Mouse (Mus musculus) heart, embryonic 14.5 days (tissue): ENCODE data around the gene Fat2. TPM values are rescaled to one million over a fixed set of nuclear protein-coding genes. Genes with fewer than 3 reads are reported as not detected.

Source experiments
- ATAC-seq: fragments of 200-750 bp; cut with Nextera tagmentation; 2 replicates; pipeline ENCODE4 v1.8.0; 2017; ENCODE audit warnings: low read depth, moderate TSS enrichment; ENCODE audit not compliant: insufficient number of reproducible peaks, insufficient read depth, low FRiP score
- H3K27ac ChIP-seq, 2 experiments: fragments of 200-500 bp in 1 of 2; fragments of 300-500 bp in 1 of 2; sonication (generic) in 1 of 2; replicated peaks in 1 of 2; 2 replicates each; pipeline ENCODE4 v1.5.1; 2012 to 2014; ENCODE audit warnings: low read depth in 2 of 2, low read length in 2 of 2, control low read depth in 1 of 2, mild to moderate bottlenecking in 1 of 2, mixed read lengths in 1 of 2; ENCODE audit not compliant: control insufficient read depth in 1 of 2, insufficient read depth in 1 of 2
- H3K27me3 ChIP-seq: fragments of 300-500 bp; sonication (generic); 2 replicates; pipeline ENCODE4 v1.6.1; 2014; ENCODE audit warnings: mild to moderate bottlenecking, low read length, control low read depth; ENCODE audit not compliant: control insufficient read depth, insufficient read depth
- H3K36me3 ChIP-seq: fragments of 300-500 bp; sonication (generic); 2 replicates; pipeline ENCODE4 v1.6.1; 2014; ENCODE audit warnings: mild to moderate bottlenecking, control low read depth, low read length, mixed read lengths; ENCODE audit not compliant: control insufficient read depth, insufficient read depth
- H3K4me1 ChIP-seq, 2 experiments: fragments of 200-500 bp in 1 of 2; fragments of 300-500 bp in 1 of 2; sonication (generic) in 1 of 2; 2 replicates each; pipeline ENCODE4 v1.6.1; 2012 to 2014; ENCODE audit warnings: low read length in 2 of 2, control low read depth in 1 of 2, mixed read lengths in 1 of 2; ENCODE audit not compliant: control insufficient read depth in 2 of 2, insufficient read depth in 2 of 2
- H3K4me2 ChIP-seq: fragments of 300-500 bp; sonication (generic); 2 replicates; pipeline ENCODE4 v1.6.1; 2014; ENCODE audit warnings: mild to moderate bottlenecking, low read length
- H3K4me3 ChIP-seq, 2 experiments: fragments of 200-500 bp in 1 of 2; fragments of 300-500 bp in 1 of 2; sonication (generic) in 1 of 2; 2 replicates each; pipeline ENCODE4 v1.5.1; 2012 to 2014; ENCODE audit warnings: low read length in 2 of 2, mild to moderate bottlenecking in 2 of 2, control low read depth in 1 of 2, low read depth in 1 of 2, moderate library complexity in 1 of 2; ENCODE audit not compliant: control insufficient read depth in 1 of 2, insufficient read depth in 1 of 2
- H3K9ac ChIP-seq: fragments of 300-500 bp; sonication (generic); 2 replicates; pipeline ENCODE4 v1.6.1; 2014; ENCODE audit warnings: mild to moderate bottlenecking, low read length
- H3K9me3 ChIP-seq: fragments of 300-500 bp; sonication (generic); 2 replicates; pipeline ENCODE4 v1.6.1; 2016; ENCODE audit warnings: low read length, control low read depth; ENCODE audit not compliant: control insufficient read depth
- whole genome bisulfite sequencing: fragments of 180-500 bp; shearing (Covaris S2); extraction: QIAGEN DNeasy Blood & Tissue Kit; methylation state at CpG from one replicate; pipeline ENCODE4 v1.1.7; 2014; 5-methylcytosine and 5-hydroxymethylcytosine counted together
- polyA plus RNA-seq: library from polyadenylated mRNA; unstranded; fragments of >200 nt; fragmentation: Nextera tagmentation; extraction: Ambion mirVana; gene quantifications from 2 replicates; pipeline ENCODE4 v1.2.1, GENCODE M21; 2014

Gene Fat2
- polyA plus RNA-seq, 1 experiment from 2014 or later: not detected

DNA sequence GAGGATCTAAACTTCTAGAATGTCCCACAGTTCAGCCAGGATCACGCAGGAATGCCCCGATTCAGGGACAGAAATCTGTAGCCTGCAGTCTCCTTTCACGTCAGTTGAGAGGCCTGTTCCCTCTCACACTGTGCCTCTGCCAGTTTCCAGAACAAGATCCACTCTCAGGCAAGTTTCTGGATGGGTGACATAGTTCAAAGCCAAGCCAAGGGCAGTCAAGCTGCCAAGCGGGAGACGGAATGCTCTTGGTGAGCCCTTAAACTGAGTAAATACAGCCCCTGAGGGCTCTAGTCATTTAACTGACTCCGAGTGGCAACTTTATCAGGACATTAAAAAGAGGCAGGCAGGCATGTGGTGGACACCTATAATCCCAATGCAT lies 32.7 kb upstream of the Fat2 start:
- Histone ChIP-seq H3K4me2 (no peak overlapping the region), H3K9me3 (no peaks in the 10 kb centered on the region), H3K36me3 (no peaks in the 10 kb centered on the region), H3K27ac (peak overlapping the region; percentile 56 to 61), H3K9ac (peak overlapping the region; percentile 7; the same call in 1 of the 2 replicates), H3K4me3 (no peak overlapping the region), H3K27me3 (no peaks in the 10 kb centered on the region), H3K4me1 (peaks cover 0 to 3% of the 10 kb centered on the region in 2 experiments; a peak in 3 of 4 replicates)
- peak; percentile 51; the same call in 1 of the 2 replicates for ATAC-seq
- 24% methylated on average over 6 of the region's 6 CpGs for WGBS

DNA sequence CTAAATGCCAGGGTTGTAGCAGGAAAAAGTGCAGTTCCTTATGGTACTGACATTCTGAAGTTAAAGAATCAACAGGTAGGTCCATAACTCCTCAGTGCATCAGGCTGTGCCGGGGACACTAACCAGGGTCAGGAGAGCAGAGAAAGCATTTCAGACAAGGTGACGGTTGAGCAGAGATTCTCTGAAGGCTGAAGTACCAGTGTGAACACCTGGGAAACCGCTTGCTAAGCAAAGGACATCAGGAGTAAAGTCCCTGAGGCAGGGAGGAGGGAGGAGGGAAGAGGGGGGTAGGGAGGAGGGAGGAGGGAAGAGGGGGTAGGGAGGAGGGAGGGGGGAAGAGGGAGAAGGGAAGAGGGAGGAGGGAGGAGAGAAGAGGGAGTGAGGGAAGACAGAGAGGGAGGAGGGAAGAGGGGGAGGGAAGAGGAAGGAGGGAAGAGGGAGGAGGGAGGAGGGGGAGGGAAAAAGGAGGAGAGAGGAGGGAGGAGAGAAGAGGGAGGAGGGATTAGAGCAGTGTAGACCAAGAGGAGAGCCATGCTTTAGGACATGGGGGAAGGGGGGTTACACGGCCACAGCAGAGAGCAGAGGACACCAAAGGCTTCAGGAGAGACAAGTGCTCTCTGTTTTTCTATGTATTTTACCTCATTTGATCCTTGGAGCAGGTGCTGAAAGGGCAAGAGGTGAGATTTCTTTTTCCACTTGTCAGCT lies 32.2 kb upstream of the Fat2 start:
- Histone ChIP-seq H3K9me3 (no peaks in the 10 kb centered on the region), H3K4me2 (no peak overlapping the region), H3K27me3 (no peaks in the 10 kb centered on the region), H3K4me3 (no peak overlapping the region), H3K9ac (peak overlapping the region; percentile 7; the same call in 1 of the 2 replicates), H3K4me1 (peaks cover 0 to 3% of the 10 kb centered on the region in 2 experiments; a peak in 3 of 4 replicates), H3K27ac (peak overlapping the region; percentile 56 to 61), H3K36me3 (no peaks in the 10 kb centered on the region)
- 73% methylated on average over 4 of the region's 4 CpGs for WGBS
- no peak for ATAC-seq

GRCm38 (mm10) chr11:55367783-55368182 lies 31.4 kb upstream of the Fat2 start:
- 82% methylated on average over 10 of the region's 10 CpGs for WGBS

GRCm38 (mm10) chr11:55365840-55366239 lies 29.5 kb upstream of the Fat2 start:
- Histone ChIP-seq H3K27me3 (no peaks in the 10 kb centered on the region), H3K27ac (no peak overlapping the region), H3K4me1 (peaks cover 0 to 3% of the 10 kb centered on the region in 2 experiments; a peak in 3 of 4 replicates), H3K9me3 (no peaks in the 10 kb centered on the region), H3K4me3 (no peak overlapping the region), H3K9ac (no peak overlapping the region), H3K36me3 (no peaks in the 10 kb centered on the region), H3K4me2 (no peak overlapping the region)
- 78% methylated on average over 5 of the region's 5 CpGs for WGBS
- ATAC-seq: no peak

More at GRCm38 (mm10) chr11:55367783-55368182, 31.4 kb upstream of the Fat2 start:
- no peak for ATAC-seq
- Histone ChIP-seq H3K4me1 (peaks cover 0 to 3% of the 10 kb centered on the region in 2 experiments; a peak in 3 of 4 replicates), H3K9me3 (no peaks in the 10 kb centered on the region), H3K27me3 (no peaks in the 10 kb centered on the region), H3K9ac (no peak overlapping the region), H3K27ac (no peak overlapping the region), H3K4me2 (no peak overlapping the region), H3K36me3 (no peaks in the 10 kb centered on the region), H3K4me3 (no peak overlapping the region)

DNA sequence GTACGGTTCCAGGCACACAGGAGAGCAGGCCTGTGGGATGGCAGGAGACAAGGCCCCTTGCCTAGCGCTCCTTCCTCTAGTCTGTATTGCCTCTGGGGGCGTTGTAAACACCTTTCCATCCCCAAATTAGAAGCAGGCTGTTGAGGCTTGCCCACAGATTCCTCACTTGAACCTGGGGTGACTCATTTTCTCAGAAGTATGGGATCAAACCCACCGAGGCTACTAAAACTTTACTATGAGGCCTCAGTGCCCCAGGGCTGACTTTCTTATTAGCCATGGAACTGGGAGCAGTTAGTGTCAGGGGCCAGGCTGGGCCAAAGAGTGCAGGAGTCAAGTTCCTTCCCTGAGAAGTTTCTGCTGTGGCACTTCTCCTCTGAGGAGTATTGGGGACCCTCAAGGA lies 28.9 kb upstream of the Fat2 start:
- H3K36me3 ChIP-seq: no peaks in the 10 kb centered on the region
- H3K9ac ChIP-seq: no peak overlapping the region
- H3K9me3 ChIP-seq: no peaks in the 10 kb centered on the region
- no peaks in the 10 kb centered on the region for H3K27me3 ChIP-seq
- no peak overlapping the region for H3K4me2 ChIP-seq
- WGBS: 68% methylated on average over 4 of the region's 4 CpGs
- H3K4me3 ChIP-seq: no peak overlapping the region
- H3K27ac ChIP-seq: no peak overlapping the region
- no peak for ATAC-seq
- peaks cover 0 to 3% of the 10 kb centered on the region in 2 experiments; a peak in 3 of 4 replicates for H3K4me1 ChIP-seq

DNA sequence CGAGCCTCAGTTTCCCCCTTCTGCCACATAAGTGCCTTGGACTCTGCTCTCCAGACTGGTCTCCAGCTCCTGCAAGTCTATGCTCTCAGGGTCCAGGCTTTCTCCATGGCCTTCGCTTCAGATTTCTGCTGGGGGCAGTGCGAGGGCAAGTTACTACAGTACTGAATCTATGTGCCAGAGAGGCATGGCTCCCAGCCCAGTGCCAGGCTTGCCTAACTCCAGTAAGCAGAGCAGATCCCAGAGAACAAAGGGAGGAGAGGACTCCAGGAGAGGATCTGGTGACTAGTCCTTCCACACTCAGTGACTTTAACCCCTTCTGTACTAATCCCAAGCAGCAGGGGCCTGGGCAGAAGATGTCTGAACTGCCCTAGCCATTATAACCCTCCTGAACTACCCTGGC lies 28.3 kb upstream of the Fat2 start:
- Histone ChIP-seq H3K36me3 (no peaks in the 10 kb centered on the region), H3K9ac (no peak overlapping the region), H3K27ac (no peak overlapping the region), H3K4me1 (peaks cover 0 to 3% of the 10 kb centered on the region in 2 experiments; a peak in 3 of 4 replicates), H3K4me2 (no peak overlapping the region), H3K9me3 (no peaks in the 10 kb centered on the region), H3K4me3 (no peak overlapping the region), H3K27me3 (no peaks in the 10 kb centered on the region)
- ATAC-seq: no peak
- WGBS: 81% methylated on average over 3 of the region's 3 CpGs

GRCm38 (mm10) chr11:55358094-55358783 lies 21.9 kb upstream of the Fat2 start:
- no peak overlapping the region for H3K4me3 ChIP-seq
- ATAC-seq: no peak; the same call in 1 of the 2 replicates
- 51% methylated on average over 15 of the region's 15 CpGs for WGBS

More at GRCm38 (mm10) chr11:55358094-55358783, 21.9 kb upstream of the Fat2 start:
- no peak overlapping the region for H3K9ac ChIP-seq
- H3K27me3 ChIP-seq: no peaks in the 10 kb centered on the region
- H3K27ac ChIP-seq: 0 out of 4 replicates have a peak overlapping the region, but pooled peaks of 1 of the 2 experiments have one; percentile 24
- no peaks in the 10 kb centered on the region for H3K36me3 ChIP-seq
- peaks cover 4 to 8% of the 10 kb centered on the region in 2 experiments; a peak in 2 of 4 replicates for H3K4me1 ChIP-seq
- H3K9me3 ChIP-seq: no peaks in the 10 kb centered on the region
- H3K4me2 ChIP-seq: peak overlapping the region; percentile 26
